Mouse (Mus musculus): ENCODE measurements around the gene AC109138.7. TPM values are rescaled to one million over a fixed set of nuclear protein-coding genes. Genes with fewer than 3 reads are reported as not detected.

AC109138.7 gene
- polyA plus RNA-seq, 1 experiment from 2014 or later = not detected

- peaks cover 24% of the 10 kb centered on the region for H3K4me1 ChIP-seq (ENCODE audit: control insufficient read depth, insufficient read depth, low read length)
- no peak overlapping the region for H3K4me2 ChIP-seq (ENCODE audit: low read depth, severe bottlenecking)
- H3K4me3 ChIP-seq (ENCODE audit: low read depth, low read length) = no peak overlapping the region
- WGBS = 21% methylated on average over 5 of the region's 5 CpGs
- H3K9me3 ChIP-seq (ENCODE audit: control insufficient read depth, low read length) = no peaks in the 10 kb centered on the region
- DNase-seq (ENCODE audit: low spot score) (no peak), ATAC-seq (ENCODE audit: insufficient number of reproducible peaks, low FRiP score, low TSS enrichment, low read depth) (no peak)
- H3K36me3 ChIP-seq (ENCODE audit: control insufficient read depth, insufficient read depth, low read length) = peaks cover 39% of the 10 kb centered on the region
- H3K27me3 ChIP-seq (ENCODE audit: control insufficient read depth, insufficient read depth, low read length) = no peaks in the 10 kb centered on the region
- H3K27ac ChIP-seq (replicated peaks; ENCODE audit: low read depth, low read length) = no peak overlapping the region
- no peak overlapping the region for H3K9ac ChIP-seq (ENCODE audit: low read length)
Observed at GRCm38 (mm10) chr19:4196548-4196947, 17.6 kb upstream of the AC109138.7 start.

- Histone ChIP-seq H3K9ac (ENCODE audit: low read length) (no peak overlapping the region), H3K27me3 (ENCODE audit: control insufficient read depth, insufficient read depth, low read length) (no peaks in the 10 kb centered on the region), H3K27ac (replicated peaks; ENCODE audit: low read depth, low read length) (no peak overlapping the region; the same call in 1 of the 2 replicates), H3K4me2 (ENCODE audit: low read depth, severe bottlenecking) (no peak overlapping the region), H3K4me3 (ENCODE audit: low read depth, low read length) (no peak overlapping the region), H3K9me3 (ENCODE audit: control insufficient read depth, low read length) (no peaks in the 10 kb centered on the region), H3K36me3 (ENCODE audit: control insufficient read depth, insufficient read depth, low read length) (peaks cover 39% of the 10 kb centered on the region), H3K4me1 (ENCODE audit: control insufficient read depth, insufficient read depth, low read length) (peaks cover 28% of the 10 kb centered on the region)
- ATAC-seq (ENCODE audit: insufficient number of reproducible peaks, low FRiP score, low TSS enrichment, low read depth) = no peak
- no peak for DNase-seq (ENCODE audit: low spot score)
- 63% methylated on average over 3 of the region's 3 CpGs for WGBS
Observed at GRCm38 (mm10) chr19:4197180-4197579, 17.0 kb upstream of the AC109138.7 start.

- H3K9me3 ChIP-seq (ENCODE audit: control insufficient read depth, low read length) = no peaks in the 10 kb centered on the region
- H3K4me3 ChIP-seq (ENCODE audit: low read depth, low read length) = peak within 1 kb of the TSS; percentile 80
- H3K27ac ChIP-seq (replicated peaks; ENCODE audit: low read depth, low read length) = peak within 1 kb of the TSS; percentile 33; the same call in 1 of the 2 replicates
- 0 out of 2 replicates have a peak, but pooled peaks cover 2% of the 10 kb centered on the region for H3K27me3 ChIP-seq (ENCODE audit: control insufficient read depth, insufficient read depth, low read length)
- peaks cover 14% of the 10 kb centered on the region for H3K4me1 ChIP-seq (ENCODE audit: control insufficient read depth, insufficient read depth, low read length)
- H3K4me2 ChIP-seq (ENCODE audit: low read depth, severe bottlenecking) = peak within 1 kb of the TSS; percentile 97
- peak within 1 kb of the TSS; percentile 82 for H3K9ac ChIP-seq (ENCODE audit: low read length)
- peak; percentile 97 for DNase-seq (ENCODE audit: low spot score)
- H3K36me3 ChIP-seq (ENCODE audit: control insufficient read depth, insufficient read depth, low read length) = peaks cover 12% of the 10 kb centered on the region; the same call in 1 of the 2 replicates
- ATAC-seq (ENCODE audit: insufficient number of reproducible peaks, low FRiP score, low TSS enrichment, low read depth) = peak; percentile 83
- under 1% methylated on average over 34 of the region's 34 CpGs for WGBS
Observed at GRCm38 (mm10) chr19:4201291-4201909, 12.8 kb upstream of the AC109138.7 start, which contains the start of gene Rad9a. Rad9a (minus strand) TSS chr19:4201662.

- DNase-seq (ENCODE audit: low spot score) = no peak
- peak overlapping the region; percentile 80 for H3K4me3 ChIP-seq (ENCODE audit: low read depth, low read length)
- peaks cover 14% of the 10 kb centered on the region for H3K4me1 ChIP-seq (ENCODE audit: control insufficient read depth, insufficient read depth, low read length)
- WGBS = 31% methylated on average over 7 of the region's 7 CpGs
- H3K36me3 ChIP-seq (ENCODE audit: control insufficient read depth, insufficient read depth, low read length) = peaks cover 4% of the 10 kb centered on the region; the same call in 1 of the 2 replicates
- H3K27ac ChIP-seq (replicated peaks; ENCODE audit: low read depth, low read length) = no peak overlapping the region
- H3K27me3 ChIP-seq (ENCODE audit: control insufficient read depth, insufficient read depth, low read length) = 0 out of 2 replicates have a peak, but pooled peaks cover 2% of the 10 kb centered on the region
- H3K4me2 ChIP-seq (ENCODE audit: low read depth, severe bottlenecking) = peak overlapping the region; percentile 97
- ATAC-seq (ENCODE audit: insufficient number of reproducible peaks, low FRiP score, low TSS enrichment, low read depth) = no peak
- no peaks in the 10 kb centered on the region for H3K9me3 ChIP-seq (ENCODE audit: control insufficient read depth, low read length)
- peak overlapping the region; percentile 75; the same call in 1 of the 2 replicates for H3K9ac ChIP-seq (ENCODE audit: low read length)
Observed at GRCm38 (mm10) chr19:4202149-4202548, 12.0 kb upstream of the AC109138.7 start.

GRCm38 (mm10) chr19:4203148-4203547 is 11.0 kb upstream of the AC109138.7 start:
- Histone ChIP-seq H3K36me3 (ENCODE audit: control insufficient read depth, insufficient read depth, low read length) (0 out of 2 replicates have a peak, but pooled peaks cover 3% of the 10 kb centered on the region), H3K27ac (replicated peaks; ENCODE audit: low read depth, low read length) (no peak overlapping the region), H3K9me3 (ENCODE audit: control insufficient read depth, low read length) (no peaks in the 10 kb centered on the region), H3K4me2 (ENCODE audit: low read depth, severe bottlenecking) (peak overlapping the region; percentile 97; the same call in 1 of the 2 replicates), H3K4me1 (ENCODE audit: control insufficient read depth, insufficient read depth, low read length) (peaks cover 14% of the 10 kb centered on the region), H3K27me3 (ENCODE audit: control insufficient read depth, insufficient read depth, low read length) (0 out of 2 replicates have a peak, but pooled peaks cover 2% of the 10 kb centered on the region), H3K9ac (ENCODE audit: low read length) (no peak overlapping the region), H3K4me3 (ENCODE audit: low read depth, low read length) (no peak overlapping the region)
- DNase-seq (ENCODE audit: low spot score) (no peak), ATAC-seq (ENCODE audit: insufficient number of reproducible peaks, low FRiP score, low TSS enrichment, low read depth) (no peak)
- WGBS = 67% methylated on average over 3 of the region's 3 CpGs

- WGBS = 70% methylated on average over 13 of the region's 13 CpGs
- H3K9ac ChIP-seq (ENCODE audit: low read length) = no peak overlapping the region
- DNase-seq (ENCODE audit: low spot score) = no peak
Observed at GRCm38 (mm10) chr19:4203604-4204326, 10.4 kb upstream of the AC109138.7 start.

GRCm38 (mm10) chr19:4204889-4205288 is 9.3 kb upstream of the AC109138.7 start:
- Histone ChIP-seq H3K36me3 (ENCODE audit: control insufficient read depth, insufficient read depth, low read length) (no peaks in the 10 kb centered on the region), H3K27me3 (ENCODE audit: control insufficient read depth, insufficient read depth, low read length) (0 out of 2 replicates have a peak, but pooled peaks cover 2% of the 10 kb centered on the region), H3K4me2 (ENCODE audit: low read depth, severe bottlenecking) (no peak overlapping the region), H3K9me3 (ENCODE audit: control insufficient read depth, low read length) (no peaks in the 10 kb centered on the region), H3K9ac (ENCODE audit: low read length) (no peak overlapping the region), H3K4me1 (ENCODE audit: control insufficient read depth, insufficient read depth, low read length) (peaks cover 14% of the 10 kb centered on the region), H3K27ac (replicated peaks; ENCODE audit: low read depth, low read length) (no peak overlapping the region), H3K4me3 (ENCODE audit: low read depth, low read length) (no peak overlapping the region)
- ATAC-seq (ENCODE audit: insufficient number of reproducible peaks, low FRiP score, low TSS enrichment, low read depth) (no peak), DNase-seq (ENCODE audit: low spot score) (no peak)
- 58% methylated on average over 4 of the region's 4 CpGs for WGBS

More at GRCm38 (mm10) chr19:4203604-4204326, 10.4 kb upstream of the AC109138.7 start:
- Histone ChIP-seq H3K36me3 (ENCODE audit: control insufficient read depth, insufficient read depth, low read length) (0 out of 2 replicates have a peak, but pooled peaks cover 3% of the 10 kb centered on the region), H3K4me1 (ENCODE audit: control insufficient read depth, insufficient read depth, low read length) (peaks cover 14% of the 10 kb centered on the region), H3K27ac (replicated peaks; ENCODE audit: low read depth, low read length) (no peak overlapping the region), H3K4me3 (ENCODE audit: low read depth, low read length) (no peak overlapping the region), H3K9me3 (ENCODE audit: control insufficient read depth, low read length) (no peaks in the 10 kb centered on the region), H3K27me3 (ENCODE audit: control insufficient read depth, insufficient read depth, low read length) (0 out of 2 replicates have a peak, but pooled peaks cover 2% of the 10 kb centered on the region), H3K4me2 (ENCODE audit: low read depth, severe bottlenecking) (no peak overlapping the region)
- no peak for ATAC-seq (ENCODE audit: insufficient number of reproducible peaks, low FRiP score, low TSS enrichment, low read depth)

GRCm38 (mm10) chr19:4206971-4207370 is 7.2 kb upstream of the AC109138.7 start:
- Histone ChIP-seq H3K4me2 (ENCODE audit: low read depth, severe bottlenecking) (no peak overlapping the region), H3K27me3 (ENCODE audit: control insufficient read depth, insufficient read depth, low read length) (0 out of 2 replicates have a peak, but pooled peaks cover 2% of the 10 kb centered on the region)
- peak; percentile 87 for DNase-seq (ENCODE audit: low spot score)

More at GRCm38 (mm10) chr19:4206971-4207370, 7.2 kb upstream of the AC109138.7 start:
- H3K9me3 ChIP-seq (ENCODE audit: control insufficient read depth, low read length) = no peaks in the 10 kb centered on the region
- H3K4me3 ChIP-seq (ENCODE audit: low read depth, low read length) = no peak overlapping the region
- WGBS = 3% methylated on average over 2 of the region's 2 CpGs
- no peak overlapping the region for H3K9ac ChIP-seq (ENCODE audit: low read length)
- H3K4me1 ChIP-seq (ENCODE audit: control insufficient read depth, insufficient read depth, low read length) = peaks cover 11% of the 10 kb centered on the region
- no peaks in the 10 kb centered on the region for H3K36me3 ChIP-seq (ENCODE audit: control insufficient read depth, insufficient read depth, low read length)
- no peak for ATAC-seq (ENCODE audit: insufficient number of reproducible peaks, low FRiP score, low TSS enrichment, low read depth)
- no peak overlapping the region for H3K27ac ChIP-seq (replicated peaks; ENCODE audit: low read depth, low read length)

All from limb, embryonic 11.5 days (tissue).